20 mouse cellular contexts compared by ENCODE assay signal in the genomic region with DNA sequence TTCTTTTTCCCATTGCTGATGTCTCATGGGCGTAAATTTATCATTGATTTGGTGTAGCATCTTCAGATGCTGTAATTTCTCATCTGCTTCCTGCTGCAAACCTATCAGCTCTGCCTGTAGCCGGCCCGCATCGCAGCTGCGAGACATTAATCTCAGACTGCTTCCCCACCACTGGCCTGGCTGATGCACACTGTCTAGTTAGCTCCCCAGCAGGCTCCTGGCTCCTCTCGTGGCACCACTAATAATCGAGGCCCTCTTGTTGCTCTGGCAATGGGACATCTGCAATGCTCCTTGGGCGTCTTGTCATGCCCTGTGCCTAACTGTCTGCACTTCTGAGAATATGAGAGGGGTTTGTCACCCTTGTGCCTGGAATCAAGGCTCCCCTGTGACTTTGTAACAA.
A peak's percentile ranks its signal among the peaks of the same experiment; 100 is the strongest.
DNase-seq lines count a peak whose midpoint lies in the region; ATAC-seq lines count a peak whose summit lies in the region.
"Had no signal": no experiment of that assay in that cellular context is flagged by ENCODE, and none has a peak within 500 bp of the region (broad histone marks: within the 10 kb centered on the region; RNA-seq: fewer than 3 reads in every experiment).

No protein-coding gene starts in this region.

- 80% methylated on average over 8 of the region's 8 CpGs for WGBS in hindbrain, embryonic 10.5 days
- WGBS in hindbrain, embryonic 14.5 days: 51% methylated on average over 8 of the region's 8 CpGs
- 55% methylated on average over 8 of the region's 8 CpGs for WGBS in neural tube, embryonic 11.5 days

- peak; percentile 48; the same call in 1 of the 2 replicates for ATAC-seq in hindbrain, embryonic 14.5 days (ENCODE audit: low FRiP score)
- peak; percentile 57 for ATAC-seq in neural tube, embryonic 11.5 days (ENCODE audit: insufficient read depth, low FRiP score, low TSS enrichment)
- no peak for ATAC-seq in megakaryocyte, adult 5-6 weeks (ENCODE audit: poor library complexity, severe bottlenecking)
- ATAC-seq: intestine, embryonic 16.5 days had no signal

- H3K9me3 ChIP-seq in hindbrain, embryonic 10.5 days: no peaks in the 10 kb centered on the region
- H3K9me3 ChIP-seq in hindbrain, embryonic 14.5 days (ENCODE audit: control insufficient read depth, low read length): no peaks in the 10 kb centered on the region
- H3K9me3 ChIP-seq in neural tube, embryonic 11.5 days (ENCODE audit: control insufficient read depth, low read length): no peaks in the 10 kb centered on the region
- H3K9me3 ChIP-seq: embryonic facial prominence, embryonic 12.5 days; limb, embryonic 10.5 days; liver, embryonic 15.5 days; lung, embryonic 15.5 days; midbrain, embryonic 10.5 days had no signal

- peak; percentile 20 for DNase-seq in embryo, embryonic 11 days
- DNase-seq in embryo, embryonic 9.5 days (ENCODE audit: extremely low spot score): no peak
- DNase-seq in hindbrain, embryonic 10.5 days (ENCODE audit: low spot score): peak; percentile 5
- DNase-seq in hindbrain, embryonic 14.5 days (ENCODE audit: low spot score): no peak
- peak; percentile 33 for DNase-seq in neural tube, embryonic 11.5 days (ENCODE audit: low spot score)
- DNase-seq in kidney, postnatal 25 days: no peak
- DNase-seq in adipocyte (ENCODE audit: low spot score): no peak
- DNase-seq: cerebellum, adult 11-12 months; gastrocnemius, postnatal 36 days; liver; thymus, adult 2 months had no signal

- H3K27ac ChIP-seq in hindbrain, embryonic 10.5 days: no peak overlapping the region
- H3K27ac ChIP-seq in hindbrain, embryonic 14.5 days: no peak overlapping the region; the same call in 1 of the 2 replicates
- H3K27ac ChIP-seq in neural tube, embryonic 11.5 days (ENCODE audit: low read depth, low read length): no peak overlapping the region
- H3K27ac ChIP-seq: embryonic facial prominence, embryonic 12.5 days; left cerebral cortex, adult 2 months; limb, embryonic 10.5 days; liver, embryonic 15.5 days; lung, embryonic 15.5 days; midbrain, embryonic 10.5 days; stomach, postnatal 0 days had no signal

- H3K27me3 ChIP-seq in hindbrain, embryonic 10.5 days (ENCODE audit: insufficient read depth, poor library complexity, severe bottlenecking): no peaks in the 10 kb centered on the region
- H3K27me3 ChIP-seq in hindbrain, embryonic 14.5 days (ENCODE audit: control insufficient read depth, insufficient read depth, low read length): no peaks in the 10 kb centered on the region
- no peaks in the 10 kb centered on the region for H3K27me3 ChIP-seq in neural tube, embryonic 11.5 days (ENCODE audit: control insufficient read depth, insufficient read depth, low read length)
- H3K27me3 ChIP-seq: embryonic facial prominence, embryonic 12.5 days; liver, embryonic 15.5 days; lung, embryonic 15.5 days had no signal

- H3K4me3 ChIP-seq in hindbrain, embryonic 10.5 days: no peak overlapping the region
- H3K4me3 ChIP-seq in hindbrain, embryonic 14.5 days (replicated peaks; ENCODE audit: low read length): no peak overlapping the region
- no peak overlapping the region for H3K4me3 ChIP-seq in neural tube, embryonic 11.5 days (ENCODE audit: low read depth, low read length)
- H3K4me3 ChIP-seq: embryonic facial prominence, embryonic 12.5 days; left cerebral cortex, adult 2 months; limb, embryonic 10.5 days; liver, embryonic 15.5 days; lung, embryonic 15.5 days; midbrain, embryonic 10.5 days had no signal

- H3K36me3 ChIP-seq in hindbrain, embryonic 10.5 days: no peaks in the 10 kb centered on the region
- H3K36me3 ChIP-seq in hindbrain, embryonic 14.5 days (replicated peaks; ENCODE audit: control insufficient read depth, insufficient read depth): no peaks in the 10 kb centered on the region
- no peaks in the 10 kb centered on the region for H3K36me3 ChIP-seq in neural tube, embryonic 11.5 days (ENCODE audit: control insufficient read depth, insufficient read depth, low read length)
- H3K36me3 ChIP-seq: embryonic facial prominence, embryonic 12.5 days; limb, embryonic 10.5 days; liver, embryonic 15.5 days; lung, embryonic 15.5 days; midbrain, embryonic 10.5 days had no signal

- H3K4me1 ChIP-seq in hindbrain, embryonic 10.5 days (replicated peaks): 0 out of 2 replicates have a peak, but pooled peaks cover 2% of the 10 kb centered on the region
- H3K4me1 ChIP-seq in hindbrain, embryonic 14.5 days (replicated peaks; ENCODE audit: control insufficient read depth, insufficient read depth, low read length): 0 out of 2 replicates have a peak, but pooled peaks cover 14% of the 10 kb centered on the region
- H3K4me1 ChIP-seq in neural tube, embryonic 11.5 days (ENCODE audit: control insufficient read depth, insufficient read depth, low read length): 0 out of 2 replicates have a peak, but pooled peaks cover 3% of the 10 kb centered on the region
- H3K4me1 ChIP-seq: embryonic facial prominence, embryonic 12.5 days; liver, embryonic 15.5 days; lung, embryonic 15.5 days had no signal

- no peak overlapping the region for H3K4me2 ChIP-seq in hindbrain, embryonic 14.5 days (replicated peaks)
- H3K4me2 ChIP-seq in neural tube, embryonic 11.5 days (ENCODE audit: low read depth): no peak overlapping the region
- H3K4me2 ChIP-seq: embryonic facial prominence, embryonic 12.5 days; liver, embryonic 15.5 days; lung, embryonic 15.5 days had no signal

- no peak overlapping the region for H3K9ac ChIP-seq in hindbrain, embryonic 14.5 days
- no peak overlapping the region for H3K9ac ChIP-seq in neural tube, embryonic 11.5 days (ENCODE audit: low read length)
- H3K9ac ChIP-seq: embryonic facial prominence, embryonic 12.5 days; liver, embryonic 15.5 days; lung, embryonic 15.5 days had no signal

Comparison
In these comparisons a context has a peak if more than half of its experiments do, and no peak if none do; other contexts are left out.
1. DNase-seq: peak in embryo, embryonic 11 days (single experiment), hindbrain, embryonic 10.5 days (single experiment) and neural tube, embryonic 11.5 days (single experiment); none in embryo, embryonic 9.5 days (single experiment), hindbrain, embryonic 14.5 days (single experiment), kidney, postnatal 25 days (0 of 2) and adipocyte (single experiment).